Mouse (Mus musculus) bone marrow, adult 2 months (tissue): ENCODE measurements around the gene Nucks1. TPM values are rescaled to one million over a fixed set of nuclear protein-coding genes. Genes with fewer than 3 reads are reported as not detected.
A peak's percentile ranks its signal among the peaks of the same experiment; 100 is the strongest.

Experiments
- H3K27ac ChIP-seq: fragments of 200-500 bp; 2 replicates; pipeline ENCODE4 v1.5.1; 2012; ENCODE audit warnings: low read depth, mild to moderate bottlenecking, control low read depth, inconsistent platforms, low read length; ENCODE audit not compliant: control insufficient read depth, poor library complexity, insufficient read depth
- H3K4me1 ChIP-seq: fragments of 200-500 bp; 2 replicates; pipeline ENCODE4 v1.6.1; 2011; ENCODE audit warnings: low read length; ENCODE audit not compliant: control insufficient read depth, insufficient read depth
- H3K4me3 ChIP-seq: fragments of 200-500 bp; replicated peaks from 2 replicates; pipeline ENCODE3; 2011; ENCODE audit warnings: mild to moderate bottlenecking, low read depth, low read length, control low read depth; ENCODE audit not compliant: control insufficient read depth
- CTCF ChIP-seq: fragments of 200-500 bp; IDR thresholded peaks from 2 replicates; pipeline ENCODE4 v1.5.1; 2011; ENCODE audit warnings: low read length, control low read depth; ENCODE audit not compliant: control insufficient read depth, insufficient read depth
- POLR2A ChIP-seq: fragments of 200-500 bp; IDR thresholded peaks from 2 replicates; pipeline ENCODE4 v1.6.1; 2011; ENCODE audit warnings: low read depth, mild to moderate bottlenecking, control low read depth, low read length, borderline replicate concordance; ENCODE audit not compliant: control insufficient read depth
- WGBS: fragments of 180-500 bp; shearing (Covaris S2); methylation state at CpG from one replicate; pipeline ENCODE4 v1.1.7; 2018; 5-methylcytosine and 5-hydroxymethylcytosine counted together
- polyA plus RNA-seq: library from polyadenylated mRNA; stranded (reverse); fragments of >200 nt; gene quantifications from 2 replicates; pipeline ENCODE4 v1.2.4, GENCODE M21; 2011; ENCODE audit warnings: low replicate concordance; ENCODE audit not compliant: missing spikeins, insufficient read depth, insufficient read length

Nucks1 gene
- polyA plus RNA-seq, 1 experiment = 86.6 TPM

DNA sequence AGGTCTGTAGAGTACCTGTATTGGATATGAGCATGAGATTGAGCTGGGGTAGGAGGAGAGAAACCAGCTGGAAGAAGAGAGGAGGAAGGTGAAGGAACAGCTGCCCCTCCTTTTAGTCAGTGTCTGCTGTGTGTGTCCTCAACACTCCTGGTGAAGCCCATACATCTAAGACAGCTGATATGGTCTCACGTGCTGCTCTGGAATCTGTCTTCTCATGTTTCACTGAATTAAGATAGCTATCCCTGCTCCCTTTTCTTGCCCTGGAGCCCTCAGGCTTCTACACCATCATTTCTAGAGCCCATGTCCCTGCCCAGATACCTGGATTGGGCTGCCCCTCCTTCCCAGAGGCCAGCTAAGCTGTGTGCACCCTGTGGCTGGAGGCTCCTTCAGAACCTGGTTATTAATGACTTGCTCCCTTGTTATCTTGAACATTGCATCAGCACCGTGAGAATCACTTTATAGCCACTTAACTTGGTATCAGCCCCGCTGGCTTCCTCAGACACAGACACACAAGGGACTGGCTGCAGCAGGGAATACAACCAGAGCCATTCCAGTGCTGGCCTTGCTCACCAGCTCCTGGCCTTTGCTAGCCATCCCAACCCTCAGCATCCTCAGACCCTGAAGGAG is 44.9 kb downstream of the Nucks1 start:
- H3K4me3 ChIP-seq = no peak overlapping the region
- 61% methylated on average over 3 of the region's 3 CpGs for WGBS

GRCm38 (mm10) chr1:131957416-131957815 is 47.1 kb downstream of the Nucks1 start:
- TF ChIP-seq POLR2A (no peak), CTCF (no peak)

More for the DNA sequence above, 44.9 kb downstream of the Nucks1 start:
- TF ChIP-seq CTCF (no peak), POLR2A (no peak)
- no peak overlapping the region for H3K27ac ChIP-seq
- no peaks in the 10 kb centered on the region; the same call in 1 of the 2 replicates for H3K4me1 ChIP-seq

GRCm38 (mm10) chr1:131961004-131961403 is 50.7 kb downstream of the Nucks1 start:
- no peak overlapping the region for H3K4me3 ChIP-seq
- no peak for TF ChIP-seq POLR2A
- WGBS = 63% methylated on average over 2 of the region's 2 CpGs
- H3K27ac ChIP-seq = no peak overlapping the region
- no peaks in the 10 kb centered on the region for H3K4me1 ChIP-seq

More at GRCm38 (mm10) chr1:131957416-131957815, 47.1 kb downstream of the Nucks1 start:
- H3K4me3 ChIP-seq = no peak overlapping the region
- WGBS = 72% methylated on average over 5 of the region's 5 CpGs
- no peaks in the 10 kb centered on the region; the same call in 1 of the 2 replicates for H3K4me1 ChIP-seq
- no peak overlapping the region for H3K27ac ChIP-seq

DNA sequence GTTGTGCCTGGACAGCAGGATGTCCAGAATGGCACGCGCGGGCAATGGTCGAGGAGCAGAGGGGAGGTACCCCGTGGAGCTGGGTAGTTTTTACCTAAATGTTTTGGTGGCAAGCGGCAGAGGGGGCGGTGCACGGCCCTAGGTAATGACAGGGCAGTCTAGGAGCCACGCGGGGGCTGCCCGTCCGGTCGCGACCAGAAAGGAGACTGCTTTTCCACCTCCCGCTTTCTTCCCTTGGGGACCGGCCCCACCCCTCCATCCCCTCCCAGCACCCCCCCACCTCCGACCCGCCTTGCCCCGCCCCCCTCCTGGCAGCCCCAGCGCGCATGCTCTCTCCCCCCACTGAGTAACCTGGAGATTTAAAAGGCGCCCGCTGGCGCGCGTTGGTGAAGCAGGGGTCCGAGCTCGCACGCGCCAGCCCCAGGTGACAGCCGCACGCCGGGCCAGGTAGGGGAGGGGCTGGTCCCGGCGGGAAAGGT is 52.3 kb downstream of the Nucks1 start, which contains the start of gene Slc45a3:
TSS of gene Slc45a3 (plus strand) at position 362 of the 479 bp plus-strand sequence.
- peak within 1 kb of the TSS; percentile 9; the same call in 1 of the 2 replicates for H3K27ac ChIP-seq
- no peaks in the 10 kb centered on the region for H3K4me1 ChIP-seq
- H3K4me3 ChIP-seq = peak within 1 kb of the TSS; percentile 33
- WGBS = under 1% methylated on average over 34 of the region's 35 CpGs
- TF ChIP-seq POLR2A (no peak), CTCF (no peak)

DNA sequence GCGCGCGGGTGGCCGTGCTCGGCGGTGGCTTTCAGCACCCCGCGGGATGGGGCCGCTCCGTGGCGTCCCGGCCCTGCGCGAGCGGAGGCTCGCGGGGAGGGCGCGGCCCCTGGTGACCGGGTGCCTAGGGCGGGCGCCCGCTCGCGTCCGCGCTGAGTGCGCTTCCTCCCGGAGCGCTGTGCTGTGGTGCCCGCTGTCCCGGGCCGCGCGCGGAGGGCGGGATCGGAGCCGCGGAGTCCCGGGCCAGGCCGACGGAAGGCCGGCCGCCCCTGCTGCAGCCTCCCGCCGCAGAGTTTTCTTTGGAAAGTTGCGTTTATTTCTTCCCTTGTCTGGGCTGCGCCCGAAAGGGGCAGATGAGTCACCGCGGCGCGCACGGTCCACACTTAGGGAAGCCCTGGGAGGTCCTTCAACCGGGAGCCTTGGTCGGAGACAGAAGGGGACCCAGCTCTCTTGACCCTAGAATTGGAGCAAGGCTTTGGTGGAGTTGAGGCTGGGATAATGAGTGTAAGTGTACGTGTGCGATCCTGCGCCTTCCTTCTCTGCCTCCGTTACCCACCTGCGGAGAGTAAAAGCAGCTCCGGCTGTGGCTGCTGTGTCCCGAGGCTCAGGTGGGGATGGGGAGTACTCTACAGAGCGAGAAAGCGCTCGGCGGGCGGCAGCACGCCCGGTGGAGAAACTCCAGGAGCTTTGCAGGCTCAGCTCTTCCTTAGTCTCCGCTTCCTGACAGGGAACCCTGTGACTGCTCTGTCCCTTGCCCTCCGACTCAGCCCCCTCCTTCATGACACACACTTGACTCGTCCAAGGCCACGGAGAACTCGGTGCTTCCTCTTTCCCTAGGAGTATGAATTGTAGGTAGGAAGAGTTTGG is 53.0 kb downstream of the Nucks1 start:
- H3K4me3 ChIP-seq = peak overlapping the region; percentile 33
- H3K4me1 ChIP-seq = no peaks in the 10 kb centered on the region
- H3K27ac ChIP-seq = peak overlapping the region; percentile 9; the same call in 1 of the 2 replicates
- TF ChIP-seq CTCF (no peak), POLR2A (no peak)
- 1% methylated on average over 70 of the region's 76 CpGs for WGBS

GRCm38 (mm10) chr1:131964100-131964499 is 53.8 kb downstream of the Nucks1 start:
- Histone ChIP-seq H3K4me3 (no peak overlapping the region), H3K4me1 (no peaks in the 10 kb centered on the region), H3K27ac (no peak overlapping the region)
- 41% methylated on average over 5 of the region's 5 CpGs for WGBS
- no peak for TF ChIP-seq CTCF
- TF ChIP-seq POLR2A = no peak

GRCm38 (mm10) chr1:131964580-131964979 is 54.2 kb downstream of the Nucks1 start:
- no peaks in the 10 kb centered on the region for H3K4me1 ChIP-seq
- TF ChIP-seq CTCF = no peak
- TF ChIP-seq POLR2A = no peak
- no peak overlapping the region for H3K27ac ChIP-seq
- WGBS = 70% methylated on average over 7 of the region's 7 CpGs
- no peak overlapping the region for H3K4me3 ChIP-seq

GRCm38 (mm10) chr1:131965818-131966217 is 55.5 kb downstream of the Nucks1 start:
- WGBS = 27% methylated on average over 5 of the region's 5 CpGs
- TF ChIP-seq POLR2A (no peak), CTCF (no peak)
- Histone ChIP-seq H3K27ac (no peak overlapping the region), H3K4me3 (no peak overlapping the region), H3K4me1 (no peaks in the 10 kb centered on the region)
